Mouse (Mus musculus) layer of hippocampus, adult 2 months (tissue): ENCODE results near the gene Sf3a1. TPM values are rescaled to one million over a fixed set of nuclear protein-coding genes. Genes with fewer than 3 reads are reported as not detected.
"Not testable (repeated sequence)": the region's sequence is repeated elsewhere in the genome, so short reads cannot be mapped to it uniquely, and the experiment has no call there.

Experiments used
- DNase-seq, 2 experiments: peaks; one replicate each; pipeline ENCODE4 v3.0.0; 2022; ENCODE audit warnings: low spot score in 2 of 2
- H3K27ac ChIP-seq: fragments of 200-600 bp; 2 replicates; pipeline ENCODE4 v1.8.1; 2022
- H3K4me3 ChIP-seq: fragments of 200-600 bp; 2 replicates; pipeline ENCODE4 v1.8.1; 2022; ENCODE audit warnings: mild to moderate bottlenecking
- CTCF ChIP-seq: fragments of 200-600 bp; conservative IDR thresholded peaks from 2 replicates; pipeline ENCODE4 v1.8.1; 2022; ENCODE audit warnings: antibody characterized with exemption, mild to moderate bottlenecking, moderate library complexity
- total RNA-seq, 2 experiments: library from RNA; stranded (reverse); gene quantifications; 2 replicates each; pipeline ENCODE4 v1.2.3; 2021

Gene Sf3a1
- total RNA-seq, 2 experiments from 2014 or later: 72.3 to 74.1 TPM

DNA sequence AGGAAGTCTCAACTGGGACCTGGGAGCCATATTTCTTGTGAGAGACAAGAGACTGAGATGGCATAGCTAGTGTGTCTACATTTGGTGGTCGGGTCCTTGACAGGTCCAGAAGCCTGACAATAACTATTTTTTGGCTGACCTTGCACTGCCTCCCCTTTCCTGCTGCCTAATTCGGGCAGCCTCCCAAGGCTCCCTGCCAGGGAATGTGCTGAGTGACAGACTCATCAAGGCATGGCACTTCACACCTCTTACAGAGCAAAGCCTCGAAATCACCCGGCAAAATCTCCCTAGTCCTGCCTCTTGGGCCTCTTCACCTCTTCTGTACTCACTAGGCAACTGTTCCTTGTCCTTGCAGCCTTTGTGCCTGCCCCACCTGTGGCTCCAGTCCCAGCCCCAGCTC lies 17.6 kb downstream of the Sf3a1 start:
- Histone ChIP-seq H3K27ac (no peak overlapping the region), H3K4me3 (no peak overlapping the region)
- no peak for TF ChIP-seq CTCF
- DNase-seq: no peak

DNA sequence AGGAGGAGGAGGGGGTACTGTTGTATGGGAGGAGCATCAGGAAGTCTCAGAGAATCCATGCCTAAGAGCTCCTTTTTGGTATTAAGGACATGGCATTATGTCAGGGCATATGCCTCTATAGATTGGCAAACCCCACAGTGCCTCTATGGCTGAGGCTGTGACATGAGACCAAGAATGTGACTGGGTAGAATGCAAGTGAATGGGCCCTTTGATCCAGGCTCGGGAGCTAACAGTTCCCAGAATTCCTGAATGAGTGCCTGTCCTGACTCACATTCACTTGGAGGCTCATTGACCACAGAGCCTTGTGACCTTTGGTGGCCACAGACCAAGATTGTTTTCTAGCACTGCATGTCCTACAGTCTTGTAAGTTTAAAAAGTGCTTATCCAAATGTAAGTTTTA lies 21.9 kb downstream of the Sf3a1 start:
- no peak for DNase-seq
- TF ChIP-seq CTCF: no peak
- peak overlapping the region; percentile 78 for H3K27ac ChIP-seq

DNA sequence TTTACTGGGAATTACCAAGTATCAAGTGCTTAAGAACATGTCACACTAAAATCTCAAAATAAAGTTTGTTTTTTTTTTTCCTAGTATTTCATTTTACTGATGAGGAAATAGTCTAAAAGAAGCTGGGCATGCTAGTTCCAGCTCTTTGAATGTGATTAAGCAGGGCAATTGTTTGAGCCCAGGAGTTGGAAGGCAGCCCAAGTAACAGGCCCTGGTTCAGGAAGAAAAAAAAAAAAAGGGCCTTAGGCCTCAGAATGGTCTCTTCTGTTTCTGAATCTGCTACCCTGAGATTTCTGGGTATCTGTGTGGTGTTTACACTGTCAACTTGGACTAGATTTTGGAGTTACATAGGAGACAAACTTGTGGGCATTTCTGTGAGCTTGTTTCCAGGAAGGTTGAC lies 23.4 kb downstream of the Sf3a1 start:
- Histone ChIP-seq H3K27ac (peak overlapping the region; percentile 78), H3K4me3 (no peak overlapping the region)
- no peak for TF ChIP-seq CTCF
- no peak for DNase-seq

More for the DNA sequence above, 21.9 kb downstream of the Sf3a1 start:
- no peak overlapping the region for H3K4me3 ChIP-seq

DNA sequence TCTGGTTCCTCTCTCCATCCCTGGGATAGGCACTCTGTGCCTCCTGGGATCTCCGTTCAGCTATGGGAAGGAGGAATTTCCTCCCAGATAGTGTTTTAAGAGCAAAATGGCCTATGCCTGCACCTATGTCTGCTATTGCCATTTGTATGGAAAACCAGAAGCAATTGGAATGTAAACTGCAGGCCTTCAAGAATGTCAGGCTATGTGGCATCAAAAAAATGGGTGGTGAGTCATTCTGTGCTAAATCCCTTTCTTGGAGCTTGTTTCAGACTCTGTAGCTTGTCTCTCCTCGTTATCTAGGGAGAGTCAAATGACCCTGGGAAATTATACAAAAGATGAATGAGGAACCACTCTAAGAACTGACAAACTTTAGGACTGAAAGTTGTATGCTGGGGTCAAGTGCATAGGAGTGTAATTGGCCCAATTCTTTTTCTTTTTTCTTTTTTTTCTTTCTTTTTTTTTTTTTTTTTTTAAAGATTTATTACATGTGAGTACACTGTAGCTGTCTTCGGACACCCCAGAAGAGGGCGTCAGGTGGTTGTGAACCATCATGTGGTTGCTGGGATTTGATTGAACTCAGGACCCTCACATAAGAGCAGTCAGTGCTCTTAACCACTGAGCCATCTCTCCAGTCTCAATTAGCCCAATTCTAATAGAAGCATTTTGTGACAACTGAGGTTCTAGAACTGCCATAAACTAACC lies 24.3 kb downstream of the Sf3a1 start:
- Histone ChIP-seq H3K27ac (peak overlapping the region; percentile 78), H3K4me3 (no peak overlapping the region)
- no peak for DNase-seq
- peak; percentile 36 for TF ChIP-seq CTCF

DNA sequence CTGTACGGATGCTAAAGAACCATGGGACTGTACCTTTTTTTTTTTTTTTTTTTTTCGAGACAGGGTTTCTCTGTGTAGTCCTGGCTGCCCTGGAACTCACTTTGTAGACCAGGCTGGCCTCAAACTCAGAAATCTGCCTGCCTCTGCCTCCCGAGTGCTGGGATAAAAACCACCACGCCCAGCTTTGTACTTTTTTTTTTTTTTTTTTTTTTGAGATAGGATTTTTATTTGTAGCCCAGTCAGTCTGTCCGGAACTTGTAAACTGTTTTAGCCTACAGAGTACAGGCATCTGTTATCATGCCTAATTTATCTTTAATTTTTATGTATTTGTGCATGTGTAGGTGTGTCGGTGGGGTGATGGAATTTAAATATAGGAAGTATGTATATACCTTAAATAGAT lies 25.3 kb downstream of the Sf3a1 start:
- H3K27ac ChIP-seq, DNase-seq, H3K4me3 ChIP-seq: not testable (repeated sequence)

DNA sequence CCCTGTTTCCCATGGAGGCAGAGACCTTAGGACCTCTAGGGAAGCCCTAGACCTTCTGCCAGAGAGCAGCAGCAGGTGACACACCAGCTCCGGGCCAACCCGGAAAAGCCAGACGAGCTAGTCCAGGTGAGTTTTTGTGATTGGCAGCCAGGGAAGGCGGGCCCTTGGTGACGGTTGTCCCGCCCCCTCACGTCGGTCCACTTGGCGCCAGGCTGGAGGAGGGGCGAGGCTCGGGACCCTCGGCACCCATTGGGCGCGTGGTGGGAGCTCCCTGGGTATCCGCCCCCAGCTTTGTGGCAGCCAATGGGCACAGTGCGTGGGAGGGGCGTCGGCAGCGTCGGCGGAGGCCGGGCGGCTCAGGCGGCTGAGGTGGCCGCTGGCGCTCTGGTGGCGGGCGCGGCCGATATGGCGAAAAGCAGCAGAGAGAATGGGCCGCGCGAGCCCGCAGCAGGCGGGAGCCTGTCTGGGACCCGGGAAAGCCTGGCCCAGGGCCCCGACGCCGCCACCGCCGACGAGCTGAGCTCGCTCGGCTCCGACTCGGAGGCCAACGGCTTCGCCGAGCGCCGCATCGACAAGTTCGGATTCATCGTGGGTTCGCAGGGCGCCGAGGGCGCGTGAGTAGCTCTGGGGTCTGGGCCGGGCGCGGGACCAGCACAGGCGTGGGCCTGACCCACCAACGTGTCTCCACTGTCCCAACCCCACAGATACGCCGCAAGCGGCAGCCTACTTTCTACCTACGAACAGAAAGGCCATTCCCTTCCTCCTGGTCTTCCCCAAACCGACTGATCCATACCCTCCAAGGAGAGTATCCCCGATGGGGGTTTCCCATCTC lies 26.6 kb downstream of the Sf3a1 start, which contains the start of gene Tbc1d10a:
Gene Tbc1d10a (plus strand): TSS at position 304 of the 832 bp plus-strand sequence.
- peak; percentile 99 for DNase-seq
- peak within 1 kb of the TSS; percentile 90 for H3K27ac ChIP-seq
- TF ChIP-seq CTCF: peak; percentile 20; the same call in 1 of the 2 replicates
- H3K4me3 ChIP-seq: peak within 1 kb of the TSS; percentile 90

DNA sequence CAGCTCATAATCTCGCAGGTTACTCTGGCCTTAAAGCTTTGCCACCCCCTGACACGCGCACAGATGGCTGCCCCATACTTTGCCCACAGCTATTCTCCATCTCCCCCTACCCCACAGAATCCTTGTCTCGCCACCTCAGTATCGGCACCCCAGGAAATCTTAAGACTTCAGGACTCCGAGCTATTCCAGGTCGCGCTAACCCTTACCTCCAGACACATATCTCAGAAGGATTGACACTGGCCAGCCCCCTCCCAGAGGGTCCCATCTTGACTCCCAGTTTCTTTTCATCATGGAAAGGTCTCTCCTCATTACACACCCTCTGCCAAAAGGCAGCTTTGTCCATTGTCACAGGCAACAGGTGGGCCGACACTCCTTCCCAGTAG lies 27.2 kb downstream of the Sf3a1 start:
- Histone ChIP-seq H3K27ac (peak overlapping the region; percentile 90), H3K4me3 (peak overlapping the region; percentile 90)
- no peak for DNase-seq
- no peak for TF ChIP-seq CTCF

DNA sequence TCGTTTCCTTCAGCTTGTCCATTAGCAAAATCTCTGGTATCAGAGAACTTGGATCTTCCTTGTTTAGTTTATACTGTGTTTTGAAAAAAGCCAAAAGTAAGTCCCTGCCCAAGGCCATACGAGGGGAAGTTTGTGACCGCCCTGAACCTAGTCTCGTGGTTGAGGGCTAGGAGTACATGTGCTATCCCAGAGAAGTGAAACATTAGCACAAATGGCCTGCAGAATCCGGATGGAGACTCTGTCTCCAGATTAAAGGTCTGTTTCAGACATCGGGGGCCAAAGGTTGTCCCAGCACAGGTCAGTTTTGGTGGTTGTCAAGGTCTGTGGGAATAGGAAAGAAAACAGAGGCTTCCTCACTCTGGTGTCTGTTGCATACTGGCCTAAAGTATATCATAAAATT lies 29.0 kb downstream of the Sf3a1 start:
- peak overlapping the region; percentile 90 for H3K27ac ChIP-seq
- H3K4me3 ChIP-seq: peak overlapping the region; percentile 90; the same call in 1 of the 2 replicates
- no peak for TF ChIP-seq CTCF
- DNase-seq: no peak

DNA sequence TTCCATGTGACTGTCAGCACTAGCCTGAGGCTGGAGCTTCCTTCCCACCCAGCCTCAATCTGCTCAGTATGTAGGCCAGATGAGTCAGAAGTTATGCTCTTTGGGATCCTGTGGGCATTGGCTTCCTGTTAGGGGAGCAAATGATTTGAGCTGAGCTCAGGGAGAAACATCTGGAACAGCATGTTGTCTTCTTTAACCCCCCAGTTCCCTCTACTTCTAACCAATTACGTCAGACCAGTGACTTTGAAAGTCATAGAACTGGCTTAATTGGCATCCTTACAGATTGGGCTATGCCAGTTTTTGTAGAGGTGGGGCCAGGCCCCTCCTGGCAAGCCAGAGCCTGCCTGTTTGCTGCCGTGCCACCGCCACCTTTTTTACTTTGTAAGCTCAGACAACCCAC lies 30.5 kb downstream of the Sf3a1 start:
- peak overlapping the region; percentile 70 for H3K27ac ChIP-seq

DNA sequence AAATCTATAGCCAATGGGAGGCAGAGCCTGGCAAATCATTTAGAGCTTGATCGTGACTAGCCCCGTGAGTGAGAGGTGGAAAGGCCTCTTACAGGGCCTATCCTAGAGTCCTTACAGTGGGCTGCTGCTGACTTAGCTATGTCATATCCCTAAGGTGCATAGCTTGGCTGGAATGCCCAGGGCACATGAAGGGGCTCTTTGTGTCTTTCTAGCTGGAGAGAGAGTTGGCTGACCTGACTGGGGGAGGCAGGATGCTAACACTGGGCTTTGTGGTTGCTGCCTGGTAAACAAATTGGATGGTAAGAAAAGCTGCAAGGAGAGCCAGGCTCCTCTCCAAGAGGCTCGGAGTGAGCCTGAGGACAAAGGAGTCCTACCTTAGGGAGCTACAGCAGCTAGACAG lies 32.6 kb downstream of the Sf3a1 start:
- DNase-seq: peak in 1 of 2 experiments; percentile 36
- Histone ChIP-seq H3K27ac (peak overlapping the region; percentile 77), H3K4me3 (no peak overlapping the region)
- no peak for TF ChIP-seq CTCF

More for the DNA sequence above, 30.5 kb downstream of the Sf3a1 start:
- no peak overlapping the region for H3K4me3 ChIP-seq
- DNase-seq: no peak
- no peak for TF ChIP-seq CTCF

DNA sequence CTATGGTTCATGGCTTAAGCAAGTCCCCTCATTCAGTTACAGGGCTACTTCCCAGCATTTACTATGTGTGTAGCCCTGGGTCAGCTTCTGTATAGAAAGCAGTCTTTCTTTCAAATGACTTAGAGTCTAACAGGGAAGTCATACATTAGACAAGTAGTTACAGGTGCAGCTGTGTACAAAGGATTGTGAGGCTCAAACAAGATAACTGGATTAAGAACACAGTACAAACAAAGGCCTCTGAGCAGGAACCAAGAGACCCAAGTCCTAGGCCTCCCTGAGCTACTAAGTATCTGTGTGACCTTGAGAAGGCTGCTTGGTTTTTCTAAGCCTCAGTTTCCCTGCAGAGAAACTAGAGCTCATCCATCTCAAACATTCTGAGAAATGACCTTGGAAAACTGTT lies 33.3 kb downstream of the Sf3a1 start:
- no peak overlapping the region for H3K4me3 ChIP-seq
- H3K27ac ChIP-seq: peak overlapping the region; percentile 77
- no peak for DNase-seq
- TF ChIP-seq CTCF: no peak

DNA sequence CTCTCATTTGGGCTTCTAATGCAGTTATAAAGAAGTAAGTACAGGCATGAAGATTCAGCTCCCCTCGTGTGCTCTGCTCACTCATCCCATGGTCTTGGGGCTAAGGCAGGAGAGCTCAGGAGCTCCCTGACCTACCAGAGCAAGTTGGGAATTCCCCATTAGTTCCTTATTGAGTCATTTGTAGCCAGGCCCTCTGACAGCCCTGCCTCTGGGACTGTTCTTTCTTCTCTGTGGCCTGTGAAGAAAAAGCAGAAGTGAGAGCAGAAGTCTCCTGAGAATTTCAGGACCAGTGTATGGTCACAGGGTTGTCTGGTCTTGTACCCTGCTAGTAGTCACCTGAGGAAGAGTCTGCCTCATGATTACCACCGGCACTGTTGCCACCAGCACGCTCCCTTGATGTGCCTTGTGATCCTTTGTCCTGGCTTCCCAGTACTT lies 35.5 kb downstream of the Sf3a1 start:
- no peak overlapping the region for H3K4me3 ChIP-seq
- TF ChIP-seq CTCF: no peak
- peak overlapping the region; percentile 55 for H3K27ac ChIP-seq
- DNase-seq: no peak

DNA sequence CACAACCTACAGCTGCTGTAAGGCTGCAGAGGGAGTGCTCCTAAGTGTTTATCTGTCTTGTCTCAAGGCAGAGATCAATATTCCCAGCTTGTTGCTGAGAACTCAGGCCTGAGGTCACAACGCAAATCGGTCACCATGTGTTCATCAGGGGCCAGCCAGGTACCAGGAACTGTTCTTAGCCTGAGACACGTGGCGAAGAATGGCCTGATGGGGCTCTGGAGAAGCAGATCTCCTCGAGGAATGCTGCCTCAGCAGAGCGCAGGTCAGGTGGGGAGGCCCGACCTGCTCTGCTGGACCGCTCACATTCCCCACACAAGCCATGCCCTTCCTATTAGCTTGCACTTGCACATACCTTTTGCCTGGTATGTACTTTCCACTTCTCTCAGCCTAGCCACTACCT lies 36.5 kb downstream of the Sf3a1 start:
- DNase-seq: no peak
- TF ChIP-seq CTCF: no peak
- H3K27ac ChIP-seq: no peak overlapping the region
- H3K4me3 ChIP-seq: no peak overlapping the region

DNA sequence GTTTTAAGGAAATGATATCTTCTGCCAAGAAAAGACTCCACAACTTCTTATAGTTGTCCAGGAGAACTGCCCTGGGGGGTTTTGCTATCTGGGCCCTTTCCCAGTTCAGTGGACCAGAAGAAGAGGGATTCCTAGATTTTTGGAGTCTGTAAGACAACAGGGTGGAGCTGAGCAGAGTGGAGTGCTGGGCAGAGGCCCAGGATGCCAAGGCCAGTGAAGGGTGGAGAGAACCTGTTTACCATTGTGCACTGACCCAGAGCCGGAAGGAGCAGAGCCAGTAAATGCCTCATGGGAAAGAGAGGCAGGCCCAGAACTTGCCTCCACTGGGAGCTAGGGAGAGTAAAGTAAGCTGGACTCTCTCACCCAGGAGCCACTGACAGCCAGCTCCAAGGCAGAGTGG lies 37.5 kb downstream of the Sf3a1 start:
- Histone ChIP-seq H3K4me3 (no peak overlapping the region), H3K27ac (peak overlapping the region; percentile 59; the same call in 1 of the 2 replicates)
- TF ChIP-seq CTCF: no peak
- DNase-seq: no peak
